Mouse (Mus musculus): Measurements from ENCODE around the gene Prkar2a. TPM values are rescaled to one million over a fixed set of nuclear protein-coding genes. Genes with fewer than 3 reads are reported as not detected.

Gene Prkar2a
- polyA plus RNA-seq, 1 experiment from 2014 or later, result 68.1 TPM

DNA sequence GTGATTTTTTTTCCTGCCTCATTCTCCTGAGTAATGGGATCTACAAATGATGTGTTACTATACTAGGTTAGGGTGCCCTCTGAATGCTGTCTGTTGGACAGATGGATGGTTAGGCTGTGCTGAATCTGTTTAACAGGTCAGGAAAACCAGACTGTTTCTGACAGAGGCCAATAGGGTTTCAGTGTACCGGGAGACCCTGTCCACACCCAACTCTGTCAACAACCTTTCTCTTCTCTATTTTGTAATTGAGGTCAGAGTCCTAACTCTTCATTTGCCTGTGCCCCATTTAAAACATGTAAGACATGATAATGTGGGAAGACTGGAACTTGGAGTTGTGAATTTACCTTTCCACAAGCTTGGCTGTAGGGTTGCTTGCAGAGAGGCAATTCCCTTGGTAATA is 879 bp downstream of the Prkar2a start:
- H3K4me2 ChIP-seq (ENCODE audit: low read length), result no peak overlapping the region
- H3K9ac ChIP-seq (replicated peaks; ENCODE audit: low read length), result no peak overlapping the region
- no peak overlapping the region for H3K27ac ChIP-seq (replicated peaks; ENCODE audit: low read depth, low read length)
- whole genome bisulfite sequencing, result 89% methylated on average over 1 of the region's 1 CpGs
- H3K36me3 ChIP-seq (ENCODE audit: control insufficient read depth, insufficient read depth, low read length), result no peaks in the 10 kb centered on the region
- H3K4me1 ChIP-seq (ENCODE audit: control insufficient read depth, insufficient read depth, low read length), result peaks cover 36% of the 10 kb centered on the region
- no peak overlapping the region for H3K4me3 ChIP-seq (replicated peaks; ENCODE audit: low read depth, low read length)
- ATAC-seq (ENCODE audit: low FRiP score, low TSS enrichment) (no peak), DNase-seq (no peak)
- no peaks in the 10 kb centered on the region for H3K9me3 ChIP-seq (ENCODE audit: control insufficient read depth, low read length)
- no peaks in the 10 kb centered on the region for H3K27me3 ChIP-seq (ENCODE audit: control insufficient read depth, insufficient read depth, low read length)

DNA sequence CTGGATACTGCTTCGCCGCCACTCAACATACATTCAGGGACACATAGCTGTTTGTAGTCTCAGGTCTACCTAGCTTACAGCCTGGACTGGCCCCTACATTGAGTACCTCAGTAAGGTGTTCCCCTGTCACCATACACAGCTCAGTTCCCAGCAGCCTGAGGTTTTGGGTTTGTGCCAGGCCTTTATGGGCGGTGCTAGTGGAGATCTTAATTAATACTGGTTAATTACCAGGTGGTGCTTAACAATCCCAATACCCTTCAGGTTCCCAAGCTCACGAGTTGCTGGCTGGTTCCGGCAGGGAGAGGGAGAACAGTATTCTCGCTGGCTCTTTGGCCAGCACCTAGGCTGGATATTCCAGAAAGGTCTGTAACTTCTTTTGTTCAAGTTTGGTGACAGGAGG is 1.8 kb downstream of the Prkar2a start:
- Histone ChIP-seq H3K4me1 (ENCODE audit: control insufficient read depth, insufficient read depth, low read length) (peaks cover 39% of the 10 kb centered on the region), H3K36me3 (ENCODE audit: control insufficient read depth, insufficient read depth, low read length) (no peaks in the 10 kb centered on the region), H3K4me3 (replicated peaks; ENCODE audit: low read depth, low read length) (no peak overlapping the region), H3K27ac (replicated peaks; ENCODE audit: low read depth, low read length) (no peak overlapping the region), H3K9ac (replicated peaks; ENCODE audit: low read length) (no peak overlapping the region), H3K9me3 (ENCODE audit: control insufficient read depth, low read length) (no peaks in the 10 kb centered on the region), H3K27me3 (ENCODE audit: control insufficient read depth, insufficient read depth, low read length) (no peaks in the 10 kb centered on the region), H3K4me2 (ENCODE audit: low read length) (no peak overlapping the region)
- no peak for ATAC-seq (ENCODE audit: low FRiP score, low TSS enrichment)
- no peak for DNase-seq
- WGBS, result 85% methylated on average over 6 of the region's 6 CpGs

DNA sequence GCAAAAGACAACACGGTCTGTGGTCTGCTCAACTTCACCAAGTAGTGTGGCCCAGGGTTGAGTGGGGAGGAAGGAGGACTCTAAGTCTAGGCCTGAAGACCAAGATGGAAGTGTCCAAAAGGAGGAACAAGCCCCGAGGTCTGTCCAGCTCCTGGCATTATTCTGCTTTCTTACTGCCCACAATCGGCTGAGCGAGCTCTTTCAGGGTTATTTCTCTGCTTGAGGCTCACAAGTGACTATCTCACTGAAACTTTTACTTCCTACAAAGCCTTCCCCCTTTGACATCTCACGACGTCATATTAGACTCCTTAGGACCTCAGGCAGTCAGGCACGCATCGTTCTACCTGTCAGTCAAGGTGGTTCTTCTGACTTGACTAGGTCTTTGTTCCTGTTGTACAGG is 2.3 kb downstream of the Prkar2a start:
- H3K4me3 ChIP-seq (replicated peaks; ENCODE audit: low read depth, low read length), result peak overlapping the region; percentile 80
- H3K9ac ChIP-seq (replicated peaks; ENCODE audit: low read length), result peak overlapping the region; percentile 80
- no peaks in the 10 kb centered on the region for H3K9me3 ChIP-seq (ENCODE audit: control insufficient read depth, low read length)
- peak overlapping the region; percentile 86 for H3K27ac ChIP-seq (replicated peaks; ENCODE audit: low read depth, low read length)
- 74% methylated on average over 8 of the region's 8 CpGs for WGBS
- no peaks in the 10 kb centered on the region for H3K36me3 ChIP-seq (ENCODE audit: control insufficient read depth, insufficient read depth, low read length)
- H3K27me3 ChIP-seq (ENCODE audit: control insufficient read depth, insufficient read depth, low read length), result no peaks in the 10 kb centered on the region
- H3K4me1 ChIP-seq (ENCODE audit: control insufficient read depth, insufficient read depth, low read length), result peaks cover 39% of the 10 kb centered on the region
- no peak for ATAC-seq (ENCODE audit: low FRiP score, low TSS enrichment)
- no peak for DNase-seq
- H3K4me2 ChIP-seq (ENCODE audit: low read length), result peak overlapping the region; percentile 80

DNA sequence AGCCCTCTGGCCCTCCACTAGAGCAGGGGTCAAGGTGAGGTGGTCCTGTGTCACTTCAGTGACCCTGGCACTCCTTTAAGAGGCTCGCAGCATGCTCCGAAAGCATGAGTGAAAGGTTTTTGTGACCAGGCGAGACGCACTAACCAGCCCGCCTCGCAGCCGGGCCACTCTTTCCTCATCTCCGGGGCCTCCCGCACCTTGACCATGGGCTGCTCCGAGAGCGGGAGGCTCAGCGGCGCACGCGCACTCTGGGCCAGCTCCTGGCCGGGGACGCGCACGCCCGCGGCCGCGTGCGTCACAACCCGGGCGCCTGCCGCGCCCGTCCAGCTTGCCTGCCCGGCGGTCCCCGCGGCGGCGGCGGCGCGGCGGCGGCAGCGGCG is 2.7 kb downstream of the Prkar2a start:
- DNase-seq, result peak; percentile 96
- Histone ChIP-seq H3K4me3 (replicated peaks; ENCODE audit: low read depth, low read length) (peak overlapping the region; percentile 80), H3K27me3 (ENCODE audit: control insufficient read depth, insufficient read depth, low read length) (no peaks in the 10 kb centered on the region), H3K27ac (replicated peaks; ENCODE audit: low read depth, low read length) (peak overlapping the region; percentile 86), H3K36me3 (ENCODE audit: control insufficient read depth, insufficient read depth, low read length) (no peaks in the 10 kb centered on the region), H3K9ac (replicated peaks; ENCODE audit: low read length) (peak overlapping the region; percentile 80), H3K4me2 (ENCODE audit: low read length) (peak overlapping the region; percentile 80), H3K9me3 (ENCODE audit: control insufficient read depth, low read length) (no peaks in the 10 kb centered on the region), H3K4me1 (ENCODE audit: control insufficient read depth, insufficient read depth, low read length) (peaks cover 39% of the 10 kb centered on the region)
- ATAC-seq (ENCODE audit: low FRiP score, low TSS enrichment), result peak; percentile 87
- WGBS, result under 1% methylated on average over 42 of the region's 42 CpGs

DNA sequence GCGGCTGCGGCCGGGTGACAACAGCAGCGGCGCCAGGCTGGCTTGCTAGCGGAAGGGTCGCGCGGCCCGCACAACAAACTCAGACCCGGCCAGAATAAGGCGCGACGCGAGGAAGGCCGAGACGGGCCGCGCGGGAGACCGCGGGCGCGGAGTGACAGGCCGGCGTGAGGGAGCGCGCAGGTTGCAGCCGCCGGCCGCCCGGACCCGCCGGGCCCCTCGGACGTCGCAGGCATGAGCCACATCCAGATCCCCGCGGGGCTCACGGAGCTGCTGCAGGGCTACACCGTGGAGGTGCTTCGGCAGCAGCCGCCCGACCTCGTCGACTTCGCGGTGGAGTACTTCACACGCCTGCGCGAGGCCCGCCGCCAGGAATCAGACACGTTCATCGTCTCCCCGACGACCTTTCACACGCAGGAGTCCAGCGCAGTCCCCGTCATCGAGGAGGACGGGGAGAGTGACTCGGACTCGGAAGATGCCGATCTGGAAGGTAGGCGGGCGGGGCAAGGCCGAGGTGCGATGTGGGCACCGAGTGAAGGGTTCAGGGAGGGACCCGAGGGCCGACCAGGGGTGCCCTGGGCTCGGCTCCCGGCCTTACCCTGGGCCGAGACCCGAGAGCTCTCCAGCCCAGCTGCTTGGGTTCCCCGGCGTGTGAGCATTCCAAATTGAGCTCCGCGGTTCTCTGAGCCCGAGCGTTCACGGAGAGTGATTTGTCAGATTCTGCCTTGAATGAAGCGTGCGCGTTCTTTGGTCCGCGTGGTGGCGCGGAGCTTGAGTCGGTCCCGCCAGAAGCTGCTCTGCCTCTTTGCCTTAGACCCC is 3.3 kb downstream of the Prkar2a start:
- peak overlapping the region; percentile 80 for H3K4me2 ChIP-seq (ENCODE audit: low read length)
- H3K9ac ChIP-seq (replicated peaks; ENCODE audit: low read length), result peak overlapping the region; percentile 80
- ATAC-seq (ENCODE audit: low FRiP score, low TSS enrichment) (peak; percentile 66), DNase-seq (peak; percentile 87)
- H3K4me3 ChIP-seq (replicated peaks; ENCODE audit: low read depth, low read length), result peak overlapping the region; percentile 80
- under 1% methylated on average over 92 of the region's 92 CpGs for WGBS
- H3K4me1 ChIP-seq (ENCODE audit: control insufficient read depth, insufficient read depth, low read length), result peaks cover 39% of the 10 kb centered on the region
- peak overlapping the region; percentile 86 for H3K27ac ChIP-seq (replicated peaks; ENCODE audit: low read depth, low read length)
- no peaks in the 10 kb centered on the region for H3K27me3 ChIP-seq (ENCODE audit: control insufficient read depth, insufficient read depth, low read length)
- H3K9me3 ChIP-seq (ENCODE audit: control insufficient read depth, low read length), result no peaks in the 10 kb centered on the region
- H3K36me3 ChIP-seq (ENCODE audit: control insufficient read depth, insufficient read depth, low read length), result no peaks in the 10 kb centered on the region

DNA sequence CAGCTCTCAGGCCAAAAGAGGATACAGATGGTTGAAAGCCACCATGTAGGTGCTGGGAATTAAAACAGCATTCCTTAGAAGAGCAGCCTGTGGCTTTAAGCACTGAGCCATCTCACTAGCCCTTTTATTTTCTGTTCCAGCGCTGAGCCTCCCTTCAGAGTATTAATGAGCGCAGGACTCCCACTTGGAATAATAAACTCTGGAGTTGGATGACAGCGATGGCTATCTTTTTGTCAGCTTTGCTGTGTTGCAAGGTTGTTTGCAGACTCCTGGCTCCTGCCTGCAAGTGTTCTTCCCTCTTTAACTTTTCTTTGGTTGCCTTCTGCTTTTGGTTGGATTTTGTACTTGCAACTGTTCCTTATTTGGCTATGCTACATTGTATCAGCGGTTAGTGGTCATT is 4.8 kb downstream of the Prkar2a start:
- Histone ChIP-seq H3K4me2 (ENCODE audit: low read length) (peak overlapping the region; percentile 80), H3K36me3 (ENCODE audit: control insufficient read depth, insufficient read depth, low read length) (0 out of 2 replicates have a peak, but pooled peaks cover 2% of the 10 kb centered on the region), H3K27me3 (ENCODE audit: control insufficient read depth, insufficient read depth, low read length) (no peaks in the 10 kb centered on the region), H3K9ac (replicated peaks; ENCODE audit: low read length) (no peak overlapping the region), H3K4me1 (ENCODE audit: control insufficient read depth, insufficient read depth, low read length) (peaks cover 38% of the 10 kb centered on the region), H3K9me3 (ENCODE audit: control insufficient read depth, low read length) (no peaks in the 10 kb centered on the region), H3K27ac (replicated peaks; ENCODE audit: low read depth, low read length) (no peak overlapping the region), H3K4me3 (replicated peaks; ENCODE audit: low read depth, low read length) (peak overlapping the region; percentile 80)
- DNase-seq (no peak), ATAC-seq (ENCODE audit: low FRiP score, low TSS enrichment) (no peak)
- WGBS, result 61% methylated on average over 4 of the region's 4 CpGs

DNA sequence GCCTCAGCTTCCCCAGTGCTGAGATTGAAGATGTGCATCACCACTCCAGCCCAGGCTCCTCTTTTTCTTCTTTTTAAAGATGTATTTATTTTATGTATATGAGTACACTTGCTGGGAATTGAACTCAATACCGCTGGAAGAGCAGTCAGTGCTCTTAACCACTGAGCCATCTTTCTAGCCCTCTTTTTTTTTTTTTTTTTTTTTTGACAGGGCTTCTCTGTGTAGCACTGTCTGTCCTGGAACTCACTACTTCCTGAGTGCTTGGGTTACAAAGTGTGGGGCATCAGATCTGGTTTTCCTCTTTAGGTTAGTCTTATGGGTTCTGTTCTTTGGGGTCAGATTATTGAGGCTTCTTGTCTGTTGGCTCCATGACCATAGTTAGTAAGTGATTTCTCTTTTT is 5.4 kb downstream of the Prkar2a start:
- 83% methylated on average over 1 of the region's 1 CpGs for whole genome bisulfite sequencing
- ATAC-seq (ENCODE audit: low FRiP score, low TSS enrichment), result no peak
- 0 out of 2 replicates have a peak, but pooled peaks cover 2% of the 10 kb centered on the region for H3K36me3 ChIP-seq (ENCODE audit: control insufficient read depth, insufficient read depth, low read length)

DNA sequence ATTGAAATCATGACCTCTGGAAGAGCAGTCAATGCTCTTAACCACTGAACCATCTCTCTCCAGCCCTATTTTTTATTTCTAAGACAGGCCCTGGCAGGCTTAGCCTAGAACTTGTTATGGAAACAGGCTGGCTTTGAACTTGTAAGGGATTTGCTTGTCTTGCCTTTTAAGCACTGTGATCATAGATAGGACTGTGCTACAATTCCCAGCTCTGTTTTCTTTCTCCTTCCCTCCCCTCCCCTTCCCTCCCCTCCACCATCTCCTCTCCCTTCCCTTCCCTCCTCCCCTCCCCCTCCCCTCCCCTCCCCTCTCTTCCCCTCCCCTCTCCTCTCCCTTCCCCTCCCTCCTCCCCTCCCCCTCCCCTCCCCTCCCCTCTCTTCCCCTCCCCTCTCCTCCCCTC is 13.4 kb downstream of the Prkar2a start:
- no peak for DNase-seq

More for the DNA sequence above, 5.4 kb downstream of the Prkar2a start:
- no peak for DNase-seq
- Histone ChIP-seq H3K9ac (replicated peaks; ENCODE audit: low read length) (no peak overlapping the region), H3K27me3 (ENCODE audit: control insufficient read depth, insufficient read depth, low read length) (no peaks in the 10 kb centered on the region), H3K27ac (replicated peaks; ENCODE audit: low read depth, low read length) (no peak overlapping the region), H3K9me3 (ENCODE audit: control insufficient read depth, low read length) (no peaks in the 10 kb centered on the region), H3K4me3 (replicated peaks; ENCODE audit: low read depth, low read length) (peak overlapping the region; percentile 80), H3K4me2 (ENCODE audit: low read length) (peak overlapping the region; percentile 80), H3K4me1 (ENCODE audit: control insufficient read depth, insufficient read depth, low read length) (peaks cover 32% of the 10 kb centered on the region)

More for the DNA sequence above, 13.4 kb downstream of the Prkar2a start:
- H3K36me3 ChIP-seq (ENCODE audit: control insufficient read depth, insufficient read depth, low read length), result 0 out of 2 replicates have a peak, but pooled peaks cover 2% of the 10 kb centered on the region
- H3K27me3 ChIP-seq (ENCODE audit: control insufficient read depth, insufficient read depth, low read length), result no peaks in the 10 kb centered on the region
- H3K4me1 ChIP-seq (ENCODE audit: control insufficient read depth, insufficient read depth, low read length), result 0 out of 2 replicates have a peak, but pooled peaks cover 4% of the 10 kb centered on the region
- no peak overlapping the region for H3K27ac ChIP-seq (replicated peaks; ENCODE audit: low read depth, low read length)
- no peak overlapping the region for H3K4me3 ChIP-seq (replicated peaks; ENCODE audit: low read depth, low read length)
- H3K4me2 ChIP-seq (ENCODE audit: low read length), result no peak overlapping the region
- no peak overlapping the region for H3K9ac ChIP-seq (replicated peaks; ENCODE audit: low read length)
- no peak for ATAC-seq (ENCODE audit: low FRiP score, low TSS enrichment)
- H3K9me3 ChIP-seq (ENCODE audit: control insufficient read depth, low read length), result no peaks in the 10 kb centered on the region

Measured in midbrain, embryonic 14.5 days (tissue).